Mouse (Mus musculus) MEL (cell line): Measurements from ENCODE around the gene Ccdc186. TPM values are rescaled to one million over a fixed set of nuclear protein-coding genes. Genes with fewer than 3 reads are reported as not detected.

Experiments used
- DNase-seq: peaks from one replicate; pipeline ENCODE4 v3.0.0; 2011; ENCODE audit warnings: low read depth, low spot score
- H3K27ac ChIP-seq: 2 replicates; pipeline ENCODE4 v1.5.1; 2012; ENCODE audit warnings: low read depth, mild to moderate bottlenecking, control low read depth, low read length, moderate library complexity; ENCODE audit not compliant: control insufficient read depth
- H3K27me3 ChIP-seq, 2 experiments: fragments of 150-350 bp in 1 of 2; sonication (generic) in 1 of 2; 2 replicates each; pipeline ENCODE4 v1.6.1; 2012; ENCODE audit warnings: low read length in 2 of 2, mild to moderate bottlenecking in 2 of 2, improper control_type of control experiment in 1 of 2, moderate library complexity in 1 of 2; ENCODE audit not compliant: insufficient read depth in 2 of 2, control insufficient read depth in 1 of 2
- H3K36me3 ChIP-seq, 2 experiments: 2 replicates each; pipeline ENCODE4 v1.6.1; 2012 to 2014; ENCODE audit warnings: low read length in 2 of 2, improper control_type of control experiment in 1 of 2, inconsistent platforms in 1 of 2, mild to moderate bottlenecking in 1 of 2; ENCODE audit not compliant: insufficient read depth in 2 of 2, control insufficient read depth in 1 of 2
- H3K4me1 ChIP-seq, 2 experiments: fragments of 150-350 bp in 1 of 2; sonication (generic) in 1 of 2; 2 replicates each; pipeline ENCODE4 v1.6.1; 2012; ENCODE audit warnings: low read length in 2 of 2, improper control_type of control experiment in 1 of 2, mild to moderate bottlenecking in 1 of 2; ENCODE audit not compliant: insufficient read depth in 2 of 2, control insufficient read depth in 1 of 2
- H3K4me3 ChIP-seq, 2 experiments: fragments of 150-350 bp in 1 of 2; sonication (generic) in 1 of 2; 2 replicates each; pipeline ENCODE4 v1.5.1; 2012; ENCODE audit warnings: low read depth in 2 of 2, low read length in 2 of 2, mild to moderate bottlenecking in 2 of 2, moderate library complexity in 2 of 2, control low read depth in 1 of 2, improper control_type of control experiment in 1 of 2; ENCODE audit not compliant: control insufficient read depth in 1 of 2, insufficient read depth in 1 of 2
- H3K79me2 ChIP-seq: 2 replicates; pipeline ENCODE4 v1.6.1; 2012; ENCODE audit warnings: mild to moderate bottlenecking, low read length, moderate library complexity; ENCODE audit not compliant: control insufficient read depth, poor library complexity, insufficient read depth
- H3K9ac ChIP-seq: 2 replicates; pipeline ENCODE4 v1.6.1; 2012; ENCODE audit warnings: low read depth, mild to moderate bottlenecking, control low read depth, low read length, moderate library complexity; ENCODE audit not compliant: control insufficient read depth, poor library complexity, severe bottlenecking
- H3K9me3 ChIP-seq: fragments of 150-350 bp; sonication (generic); replicated peaks from 2 replicates; pipeline ENCODE4 v1.6.1; 2012; ENCODE audit warnings: mild to moderate bottlenecking, low read length, improper control_type of control experiment, moderate library complexity; ENCODE audit not compliant: insufficient read depth
- CHD1 ChIP-seq: IDR thresholded peaks from 2 replicates; pipeline ENCODE4 v1.6.1; 2012; ENCODE audit warnings: low read depth, mild to moderate bottlenecking, inconsistent platforms, low read length, improper control_type of control experiment
- E2F4 ChIP-seq: IDR thresholded peaks from 2 replicates; pipeline ENCODE4 v1.6.1; 2011; ENCODE audit warnings: low read depth, low read length, improper control_type of control experiment, borderline replicate concordance
- EP300 ChIP-seq, 2 experiments: IDR thresholded peaks; 2 replicates each; pipeline ENCODE4 v1.6.1; 2011; ENCODE audit warnings: improper control_type of control experiment in 2 of 2, low read length in 2 of 2, low read depth in 1 of 2, mild to moderate bottlenecking in 1 of 2
- ETS1 ChIP-seq: IDR thresholded peaks from 2 replicates; pipeline ENCODE4 v1.6.1; 2012; ENCODE audit warnings: low read depth, mild to moderate bottlenecking, inconsistent platforms, low read length, improper control_type of control experiment, moderate library complexity
- GATA1 ChIP-seq: IDR thresholded peaks from 2 replicates; pipeline ENCODE4 v1.6.1; 2011; ENCODE audit warnings: low read depth, low read length, improper control_type of control experiment
- JUND ChIP-seq: IDR thresholded peaks from 2 replicates; pipeline ENCODE4 v1.6.1; 2011; ENCODE audit warnings: low read depth, mild to moderate bottlenecking, improper control_type of control experiment, low read length
- MAFK ChIP-seq: IDR thresholded peaks from 2 replicates; pipeline ENCODE4 v1.6.1; 2011; ENCODE audit warnings: low read depth, mild to moderate bottlenecking, low read length, improper control_type of control experiment, borderline replicate concordance
- MAX ChIP-seq: IDR thresholded peaks from 2 replicates; pipeline ENCODE4 v1.6.1; 2011; ENCODE audit warnings: low read length, improper control_type of control experiment
- MXI1 ChIP-seq: IDR thresholded peaks from 2 replicates; pipeline ENCODE4 v1.6.1; 2011; ENCODE audit warnings: mild to moderate bottlenecking, low read depth, low read length, improper control_type of control experiment
- MYB ChIP-seq: IDR thresholded peaks from 2 replicates; pipeline ENCODE4 v1.6.1; 2011; ENCODE audit warnings: mild to moderate bottlenecking, low read depth, low read length, improper control_type of control experiment
- MYC ChIP-seq: IDR thresholded peaks from 2 replicates; pipeline ENCODE4 v1.6.1; 2011; ENCODE audit warnings: low read depth, mild to moderate bottlenecking, low read length, improper control_type of control experiment, moderate library complexity
- NELFE ChIP-seq: IDR thresholded peaks from 2 replicates; pipeline ENCODE4 v1.6.1; 2011; ENCODE audit warnings: low read depth, low read length, improper control_type of control experiment
- POLR2AphosphoS5 ChIP-seq: IDR thresholded peaks from 2 replicates; pipeline ENCODE4 v1.6.1; 2012; ENCODE audit warnings: low read depth, borderline replicate concordance, mild to moderate bottlenecking, inconsistent platforms, low read length, moderate library complexity, mixed read lengths
- RAD21 ChIP-seq: IDR thresholded peaks from 2 replicates; pipeline ENCODE4 v1.6.1; 2011; ENCODE audit warnings: mild to moderate bottlenecking, low read depth, low read length, improper control_type of control experiment
- RCOR1 ChIP-seq: IDR thresholded peaks from 2 replicates; pipeline ENCODE4 v1.6.1; 2012; ENCODE audit warnings: low read depth, mild to moderate bottlenecking, inconsistent platforms, low read length, improper control_type of control experiment
- SIN3A ChIP-seq: IDR thresholded peaks from 2 replicates; pipeline ENCODE4 v1.6.1; 2012; ENCODE audit warnings: low read length, improper control_type of control experiment, inconsistent platforms
- SMC3 ChIP-seq: IDR thresholded peaks from 2 replicates; pipeline ENCODE4 v1.6.1; 2011; ENCODE audit warnings: low read depth, low read length, improper control_type of control experiment
- TAL1 ChIP-seq: IDR thresholded peaks from 2 replicates; pipeline ENCODE4 v1.6.1; 2012; ENCODE audit warnings: mild to moderate bottlenecking, inconsistent platforms, low read length, moderate library complexity, mixed read lengths
- TCF12 ChIP-seq: IDR thresholded peaks from 2 replicates; pipeline ENCODE4 v1.6.1; 2014; ENCODE audit warnings: low read depth, mild to moderate bottlenecking, inconsistent platforms, low read length, improper control_type of control experiment, moderate library complexity
- UBTF ChIP-seq: IDR thresholded peaks from 2 replicates; pipeline ENCODE4 v1.6.1; 2012; ENCODE audit warnings: low read depth, mild to moderate bottlenecking, inconsistent platforms, low read length, improper control_type of control experiment, moderate library complexity, borderline replicate concordance; ENCODE audit not compliant: insufficient read depth
- USF1 ChIP-seq: IDR thresholded peaks from 2 replicates; pipeline ENCODE4 v1.6.1; 2014; ENCODE audit warnings: low read depth, mild to moderate bottlenecking, inconsistent platforms, low read length, improper control_type of control experiment, moderate library complexity
- USF2 ChIP-seq, 2 experiments: IDR thresholded peaks; 2 replicates each; pipeline ENCODE4 v1.6.1; 2011 to 2012; ENCODE audit warnings: improper control_type of control experiment in 2 of 2, low read length in 2 of 2, borderline replicate concordance in 1 of 2, inconsistent platforms in 1 of 2, low read depth in 1 of 2, mild to moderate bottlenecking in 1 of 2; ENCODE audit not compliant: insufficient read depth in 1 of 2
- ZC3H11A ChIP-seq: IDR thresholded peaks from 2 replicates; pipeline ENCODE4 v1.6.1; 2012; ENCODE audit warnings: low read depth, mild to moderate bottlenecking, inconsistent platforms, low read length, improper control_type of control experiment
- ZMIZ1 ChIP-seq: IDR thresholded peaks from 2 replicates; pipeline ENCODE4 v1.6.1; 2012; ENCODE audit warnings: low read depth, mild to moderate bottlenecking, inconsistent platforms, low read length, improper control_type of control experiment, moderate library complexity
- ZNF384 ChIP-seq: IDR thresholded peaks from 2 replicates; pipeline ENCODE4 v1.6.1; 2012; ENCODE audit warnings: low read depth, mild to moderate bottlenecking, inconsistent platforms, low read length, improper control_type of control experiment
- polyA plus RNA-seq, 2 experiments: library from polyadenylated mRNA; stranded (reverse) in 1 of 2; unstranded in 1 of 2; fragments of >175 nt in 1 of 2; fragments of >200 nt in 1 of 2; gene quantifications; 2 replicates each; pipeline versions ENCODE4 v1.2.1 to v1.2.4; 2012; ENCODE audit warnings: low replicate concordance in 2 of 2, low read depth in 1 of 2; ENCODE audit not compliant: insufficient read length in 2 of 2, insufficient read depth in 1 of 2, missing spikeins in 1 of 2
- total RNA-seq: library from RNA; depleted of rRNA; stranded (reverse); fragments of 300-350 nt; gene quantifications from 2 replicates; pipeline ENCODE4 v1.2.3, GENCODE M21; 2012

Gene Ccdc186
- total and polyA plus RNA-seq, 3 experiments = 7.9 to 72.2 (median 21.9) TPM

- Histone ChIP-seq H3K4me3 (no peak overlapping the region), H3K9me3 (no peaks in the 10 kb centered on the region), H3K9ac (no peak overlapping the region)
- TF ChIP-seq MAX (no peak), E2F4 (no peak), JUND (no peak), USF1 (no peak), GATA1 (no peak), SIN3A (no peak), RAD21 (no peak)
- TF ChIP-seq, all 39 proteins: peak for 0
- no peak for DNase-seq
- peaks cover 33% of the 10 kb centered on the region for H3K79me2 ChIP-seq
- H3K4me1 ChIP-seq = 0 out of 4 replicates have a peak, but pooled peaks cover 3 to 6% of the 10 kb centered on the region in 2 experiments
- H3K27ac ChIP-seq = no peak overlapping the region
- H3K36me3 ChIP-seq = peaks cover 4 to 6% of the 10 kb centered on the region in 2 experiments
- H3K27me3 ChIP-seq = no peaks in the 10 kb centered on the region
These were observed 4.0 kb downstream of the Ccdc186 start for GRCm38 (mm10) chr19:56817851-56818526.

GRCm38 (mm10) chr19:56813360-56813759 lies 8.6 kb downstream of the Ccdc186 start:
- Histone ChIP-seq H3K79me2 (peaks cover 19% of the 10 kb centered on the region; the same call in 1 of the 2 replicates), H3K36me3 (peaks cover 18 to 19% of the 10 kb centered on the region in 2 experiments), H3K27ac (peak overlapping the region; percentile 22; the same call in 1 of the 2 replicates), H3K9ac (no peak overlapping the region), H3K27me3 (no peaks in the 10 kb centered on the region), H3K4me1 (peaks cover 11 to 12% of the 10 kb centered on the region in 2 experiments), H3K4me3 (no peak overlapping the region), H3K9me3 (no peaks in the 10 kb centered on the region)
- TF ChIP-seq MYB = no peak
- TF ChIP-seq ZC3H11A = no peak
- no peak for TF ChIP-seq ETS1
- DNase-seq = no peak

- peaks cover 10 to 12% of the 10 kb centered on the region in 2 experiments for H3K4me1 ChIP-seq
- DNase-seq = peak; percentile 89
- TF ChIP-seq MYC (peak; percentile 84), RAD21 (peak; percentile 65), POLR2AphosphoS5 (no peak), TAL1 (peak; percentile 67), NELFE (no peak), USF1 (peak; percentile 72; the same call in 1 of the 2 replicates), USF2 (IDR thresholded peaks at IDR 0.05; ENCODE audit: borderline replicate concordance in 1 of 2, insufficient read depth in 1 of 2, low read depth in 1 of 2, low read length in 2 of 2) (no peak), MAFK (no peak), MXI1 (peak; percentile 83), UBTF (no peak), E2F4 (no peak), ZC3H11A (peak; percentile 45), CHD1 (no peak), TCF12 (peak; percentile 84), RCOR1 (peak; percentile 66; the same call in 1 of the 2 replicates), ZNF384 (no peak), SMC3 (peak; percentile 90), ZMIZ1 (no peak), EP300 (IDR thresholded peaks at IDR 0.05; ENCODE audit: low read depth in 1 of 2, low read length in 2 of 2) (peak; percentile 85)
These were observed 10.4 kb downstream of the Ccdc186 start for GRCm38 (mm10) chr19:56811590-56811989.

More at GRCm38 (mm10) chr19:56811590-56811989, 10.4 kb downstream of the Ccdc186 start:
- Histone ChIP-seq H3K9me3 (no peaks in the 10 kb centered on the region), H3K79me2 (peaks cover 10% of the 10 kb centered on the region; the same call in 1 of the 2 replicates), H3K36me3 (peaks cover 19 to 31% of the 10 kb centered on the region in 2 experiments), H3K27ac (peak overlapping the region; percentile 55), H3K4me3 (no peak overlapping the region), H3K9ac (peak overlapping the region; percentile 26; the same call in 1 of the 2 replicates), H3K27me3 (no peaks in the 10 kb centered on the region)
